Mouse (Mus musculus) megakaryocyte, adult 5-6 weeks (primary cell): Measurements from ENCODE around the gene Iqschfp. TPM values are rescaled to one million over a fixed set of nuclear protein-coding genes. Genes with fewer than 3 reads are reported as not detected.

Experiments used
- ATAC-seq: 2 replicates; pipeline ENCODE4 v1.8.0; 2016; ENCODE audit warnings: mild to moderate bottlenecking, inconsistent platforms; ENCODE audit not compliant: poor library complexity, severe bottlenecking
- total RNA-seq, 2 experiments: library from RNA; stranded (forward) in 1 of 2; stranded (reverse) in 1 of 2; fragments of 153-499, 151-499 nt in 1 of 2; fragments of 221-1000, 200-1000 nt in 1 of 2; gene quantifications; 2 replicates each; pipeline versions ENCODE4 v1.2.3 to v1.2.4; 2015 to 2017

Gene Iqschfp
- total RNA-seq, 2 experiments from 2014 or later: not detected

DNA sequence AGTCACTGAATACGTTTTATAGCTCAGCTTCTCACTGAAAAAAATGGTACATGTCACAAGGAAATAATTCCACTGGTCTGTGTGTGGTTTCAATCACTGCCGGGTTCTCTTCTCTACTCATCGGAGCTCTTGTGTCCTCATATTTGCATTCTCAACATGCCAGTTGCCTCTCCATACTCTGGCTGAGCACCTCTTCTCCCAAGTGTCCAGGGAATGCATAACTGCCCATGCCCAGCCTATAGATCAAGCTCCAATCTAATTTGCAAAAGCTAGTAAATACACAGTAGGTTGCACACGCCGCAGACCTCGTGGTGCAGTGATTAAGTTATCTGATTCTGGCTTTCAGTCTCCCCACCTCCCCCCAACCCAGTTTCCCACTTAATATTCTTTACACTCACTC is 433.5 kb downstream of the Iqschfp start:
- no peak for ATAC-seq

DNA sequence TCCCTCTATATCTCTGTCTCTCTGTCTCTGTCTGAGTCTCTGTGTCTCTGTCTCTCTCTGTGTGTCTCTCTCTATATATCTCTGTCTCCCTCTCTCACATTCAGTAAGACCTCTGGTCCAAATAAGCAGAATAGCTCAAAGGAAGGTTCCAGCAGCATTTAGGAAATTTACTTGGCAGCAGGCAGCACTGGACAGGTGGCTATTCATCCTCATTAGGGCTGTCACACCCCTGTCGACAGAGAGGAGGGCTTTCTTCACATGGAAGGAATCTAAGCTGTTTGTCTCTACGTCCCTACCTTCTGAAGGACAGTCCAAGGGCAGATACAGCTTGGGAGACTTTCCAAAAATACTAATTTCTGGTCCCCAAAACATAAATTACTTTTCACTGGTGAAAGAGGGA is 440.5 kb downstream of the Iqschfp start:
- ATAC-seq: no peak

DNA sequence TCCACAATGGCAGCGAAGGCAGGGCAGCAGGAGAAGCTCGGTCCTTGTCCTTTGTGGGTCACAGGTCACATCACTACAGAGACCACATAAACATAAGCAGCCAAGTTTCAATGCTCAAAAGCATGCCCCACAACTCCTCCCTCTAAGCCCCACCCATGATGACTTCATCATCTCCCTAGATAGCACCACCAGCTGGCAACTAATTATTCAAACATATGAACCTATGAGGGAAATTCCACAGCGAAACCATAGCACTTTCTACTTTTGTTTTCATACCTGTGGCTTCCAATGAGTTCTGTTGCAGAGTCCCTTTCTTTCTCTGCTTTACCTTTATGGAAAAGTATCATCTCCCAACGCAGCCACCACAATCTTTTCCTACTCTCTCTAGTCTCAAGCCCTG is 443.5 kb downstream of the Iqschfp start:
- no peak for ATAC-seq

DNA sequence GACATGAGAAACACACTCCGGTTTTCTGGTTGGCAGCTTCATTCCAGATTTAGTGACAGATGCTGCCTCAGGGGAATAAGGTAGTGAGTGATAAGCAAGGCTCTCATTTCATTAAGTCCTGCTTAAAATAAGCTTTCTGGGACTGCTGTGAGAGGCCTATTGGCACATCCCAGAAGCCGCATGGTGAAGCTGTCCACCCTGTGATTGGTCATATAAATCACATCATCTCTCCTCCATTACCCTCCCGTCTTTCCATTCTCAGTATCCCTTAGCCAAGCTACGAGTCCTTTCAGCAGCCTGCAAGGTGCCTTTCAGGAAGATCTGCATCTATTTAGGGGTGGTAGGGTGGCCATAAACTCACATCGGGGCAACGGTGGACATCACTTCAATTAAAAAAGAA is 458.6 kb downstream of the Iqschfp start:
- no peak for ATAC-seq

DNA sequence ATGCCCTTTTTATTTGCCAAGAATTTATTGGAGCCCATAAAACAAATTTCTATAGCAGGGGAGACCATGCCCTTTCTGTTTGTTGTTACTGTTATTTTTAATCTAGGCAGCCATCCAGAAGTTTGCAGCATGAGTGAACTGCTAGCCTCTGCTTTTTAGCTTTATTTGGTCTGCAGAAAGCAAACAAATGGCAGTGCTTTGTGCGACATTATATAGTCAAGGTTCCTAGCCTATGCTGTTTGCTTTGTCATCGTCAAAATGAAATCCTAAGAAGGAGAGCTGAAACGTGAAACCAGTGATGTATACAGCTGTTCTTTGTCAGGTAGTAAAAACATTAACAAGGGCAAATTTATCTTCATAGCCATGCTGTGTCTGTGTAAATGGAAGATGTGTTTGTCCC is 459.4 kb downstream of the Iqschfp start:
- ATAC-seq: no peak

DNA sequence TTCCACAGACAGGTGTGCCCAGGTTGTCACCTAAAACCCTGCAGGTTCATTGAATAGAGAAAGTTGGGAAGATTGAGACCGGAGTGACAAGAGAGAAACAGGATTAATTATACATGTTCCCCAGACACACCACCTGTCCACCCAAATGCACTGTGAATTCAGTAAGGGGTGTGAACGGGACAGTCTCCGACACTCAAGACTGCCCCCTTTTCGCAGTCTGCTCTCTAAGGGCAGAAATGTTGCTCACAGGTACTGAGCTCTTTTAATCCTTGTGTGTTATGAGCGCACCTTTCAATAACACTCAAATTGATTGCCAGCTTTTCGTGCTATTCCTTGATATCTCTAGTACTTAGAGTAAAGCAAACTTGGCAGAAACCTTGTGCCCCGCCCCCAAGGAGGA is 460.9 kb downstream of the Iqschfp start:
- no peak for ATAC-seq

DNA sequence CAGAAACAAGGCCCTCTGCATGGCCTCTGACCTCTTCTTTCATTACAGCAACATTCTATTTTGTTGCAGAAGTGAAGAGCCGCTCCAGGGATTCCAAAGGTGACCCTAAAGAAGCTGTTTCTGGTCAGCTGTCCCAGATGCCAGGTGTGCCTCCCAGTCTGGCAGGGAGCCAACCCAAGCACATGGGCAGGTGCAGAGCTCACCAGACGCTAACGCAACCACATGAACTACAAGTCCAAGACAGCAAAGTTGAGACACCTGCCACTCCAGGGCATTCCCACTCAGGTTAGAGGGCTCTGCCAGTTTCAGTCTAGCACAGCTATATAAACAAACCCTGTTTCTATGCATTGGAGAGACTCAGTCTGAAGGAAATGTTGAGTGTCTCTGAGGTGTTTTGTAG is 461.5 kb downstream of the Iqschfp start:
- ATAC-seq: no peak

DNA sequence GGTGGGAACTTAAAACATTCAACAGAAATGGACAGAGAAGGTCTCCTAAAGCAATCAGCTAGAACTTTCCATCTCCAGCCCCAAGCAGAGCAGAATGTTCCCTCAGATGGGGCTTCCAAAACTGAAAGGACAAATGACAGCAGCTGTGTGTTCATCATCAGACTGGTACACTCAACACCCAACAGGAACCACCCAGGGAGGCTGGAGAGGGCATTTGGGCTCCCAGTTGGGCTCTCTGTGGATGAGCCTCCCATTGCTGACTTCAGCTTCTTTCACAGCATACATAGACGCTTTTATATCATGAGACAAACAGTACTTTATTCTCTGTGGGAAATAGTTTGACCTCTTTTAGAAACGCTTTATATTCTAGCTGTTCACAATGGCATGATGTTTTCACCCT is 464.5 kb downstream of the Iqschfp start:
- no peak for ATAC-seq

DNA sequence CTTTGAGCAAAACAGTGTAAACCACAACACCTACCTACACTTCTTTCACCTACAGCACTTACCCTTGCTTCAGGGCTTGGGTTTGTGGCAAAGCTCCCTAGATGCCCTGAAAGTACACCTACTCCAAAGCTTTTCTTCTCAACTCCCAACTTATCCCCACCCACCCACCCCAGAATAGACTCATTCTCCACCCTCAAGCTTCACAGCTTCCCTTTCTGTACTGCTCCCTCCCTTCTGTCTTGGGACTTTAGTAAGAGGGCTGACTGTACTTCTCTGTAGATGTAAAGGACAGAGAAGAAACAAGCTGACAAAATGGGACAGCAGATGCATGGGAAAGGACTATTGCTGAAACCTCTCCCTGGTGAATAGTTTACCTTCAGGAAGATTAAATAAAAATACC is 476.0 kb downstream of the Iqschfp start:
- no peak for ATAC-seq

DNA sequence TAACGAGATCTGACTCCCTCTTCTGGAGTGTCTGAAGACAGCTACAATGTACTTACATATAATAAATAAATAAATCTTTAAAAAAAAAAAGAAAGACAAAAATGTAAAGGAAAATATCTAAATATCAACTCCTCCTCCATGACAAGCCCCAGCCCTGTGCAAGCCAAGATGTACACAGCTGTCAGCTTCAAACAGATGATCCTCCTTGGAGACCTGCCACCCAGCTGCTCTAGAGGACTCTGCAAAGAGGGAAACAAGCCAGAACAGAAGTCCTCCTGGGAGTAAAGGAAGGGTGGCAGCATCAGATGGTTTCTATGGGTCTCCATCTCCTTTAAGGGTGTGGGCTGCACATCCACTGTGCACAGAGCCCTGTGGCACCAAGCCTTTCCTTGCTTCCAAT is 480.9 kb downstream of the Iqschfp start:
- no peak for ATAC-seq

DNA sequence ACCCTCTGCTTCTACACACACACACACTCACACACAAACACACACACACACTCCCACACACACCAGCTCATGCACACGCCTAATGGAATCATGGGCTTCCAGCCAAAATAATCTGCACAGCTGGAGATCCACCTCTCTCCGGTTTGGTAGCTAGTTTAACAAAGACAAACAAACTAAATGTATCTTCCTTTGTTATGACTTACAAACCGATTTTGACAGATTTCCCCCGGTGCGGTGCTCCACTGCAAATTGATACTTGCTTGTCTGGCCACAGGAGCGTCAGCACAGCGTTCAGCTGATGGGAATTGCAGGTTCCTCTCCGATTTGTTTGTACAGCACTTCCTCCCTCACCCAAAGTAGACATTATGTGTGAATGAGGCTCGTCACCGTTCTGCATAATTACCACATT is 483.1 kb downstream of the Iqschfp start:
- ATAC-seq: no peak

DNA sequence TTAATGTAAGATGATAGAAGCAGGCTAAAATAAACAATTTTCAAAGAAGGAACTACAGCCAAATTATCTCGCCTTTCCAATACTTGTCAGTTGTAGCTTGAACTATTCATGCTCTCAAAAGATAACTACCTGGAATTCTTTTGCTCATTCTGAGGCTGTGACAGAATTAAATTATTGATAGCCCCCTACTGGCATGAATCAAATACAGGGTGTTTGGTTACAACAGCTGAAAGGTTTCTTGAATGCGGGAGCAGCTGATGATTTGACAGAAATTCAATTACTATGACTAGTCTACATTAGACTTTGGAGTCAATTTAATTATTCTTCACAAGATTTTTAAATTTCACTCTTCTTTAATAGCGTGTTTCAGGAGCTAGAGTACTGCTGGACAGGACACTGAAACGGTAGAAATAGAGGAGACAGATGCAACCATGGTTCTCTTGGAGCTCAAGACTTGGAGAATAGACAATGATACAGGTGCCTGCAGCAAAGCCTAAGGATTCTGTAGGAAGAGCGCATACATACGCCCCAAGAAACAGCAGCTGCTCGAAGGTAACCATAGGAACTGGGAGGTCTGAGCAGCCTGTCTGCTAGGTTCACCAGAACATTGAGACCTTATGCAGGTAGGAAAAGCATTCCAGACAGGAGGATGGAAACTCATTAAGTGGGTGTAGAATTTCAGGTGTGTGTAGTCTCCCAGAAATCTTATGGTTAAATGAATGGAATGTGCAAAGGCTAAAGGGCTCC is 485.6 kb downstream of the Iqschfp start:
- ATAC-seq: no peak

DNA sequence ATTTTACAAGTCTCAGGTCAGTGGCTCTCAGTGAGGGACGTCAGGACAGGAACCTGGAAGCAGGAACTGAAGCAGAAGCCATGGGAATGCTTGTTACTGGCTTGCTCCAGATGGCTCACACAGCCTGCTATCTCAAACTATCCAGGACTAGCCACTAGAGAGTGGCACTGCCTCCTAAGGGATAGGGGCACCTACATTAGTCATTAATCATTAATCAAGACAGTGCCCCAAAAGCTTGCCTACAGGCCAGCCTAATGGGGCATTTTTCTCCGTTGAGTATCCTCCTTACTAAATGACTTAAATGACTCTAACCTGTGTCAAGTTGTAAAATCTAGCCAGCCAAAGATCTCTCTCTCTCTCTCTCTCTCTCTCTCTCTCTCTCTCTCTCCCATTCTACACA is 486.8 kb downstream of the Iqschfp start:
- ATAC-seq: no peak

DNA sequence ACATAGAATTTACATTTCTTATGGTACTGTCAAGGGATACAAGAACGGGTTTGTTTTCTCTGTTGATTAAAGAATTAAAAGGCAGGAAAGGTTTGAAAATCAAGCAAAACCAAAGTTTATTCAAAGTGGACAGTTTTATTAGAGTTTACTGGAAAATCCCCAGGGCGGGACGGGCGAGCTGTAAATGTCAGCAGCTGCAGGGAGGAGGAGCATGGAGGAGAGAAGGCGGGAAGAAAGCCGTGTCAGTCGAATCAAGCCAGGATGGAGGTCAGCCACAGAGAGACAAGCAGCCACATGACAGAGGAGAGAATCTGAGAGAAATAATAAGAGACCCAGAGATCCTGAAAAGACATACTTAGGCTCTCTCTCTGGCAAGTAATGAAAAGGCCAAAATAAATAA is 487.2 kb downstream of the Iqschfp start:
- no peak for ATAC-seq

DNA sequence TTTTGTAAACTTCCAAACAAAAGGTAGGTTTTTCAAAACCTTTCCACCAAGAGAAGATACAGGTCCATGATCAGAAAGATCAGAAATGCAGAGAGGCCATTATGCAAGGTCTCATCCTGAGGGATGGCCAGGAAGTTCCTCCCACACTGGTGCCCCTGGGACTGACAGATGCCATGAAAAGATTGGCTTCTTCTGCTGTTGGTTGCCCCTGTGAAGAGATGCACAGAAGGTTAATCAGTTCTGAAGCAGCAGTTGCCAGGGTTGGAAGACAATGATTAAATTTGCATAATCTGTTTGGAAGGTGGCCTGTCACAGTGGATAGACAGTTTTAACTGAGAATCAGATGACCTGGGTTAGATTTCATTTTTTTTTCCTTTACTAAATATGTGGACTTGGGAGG is 491.6 kb downstream of the Iqschfp start:
- no peak for ATAC-seq

DNA sequence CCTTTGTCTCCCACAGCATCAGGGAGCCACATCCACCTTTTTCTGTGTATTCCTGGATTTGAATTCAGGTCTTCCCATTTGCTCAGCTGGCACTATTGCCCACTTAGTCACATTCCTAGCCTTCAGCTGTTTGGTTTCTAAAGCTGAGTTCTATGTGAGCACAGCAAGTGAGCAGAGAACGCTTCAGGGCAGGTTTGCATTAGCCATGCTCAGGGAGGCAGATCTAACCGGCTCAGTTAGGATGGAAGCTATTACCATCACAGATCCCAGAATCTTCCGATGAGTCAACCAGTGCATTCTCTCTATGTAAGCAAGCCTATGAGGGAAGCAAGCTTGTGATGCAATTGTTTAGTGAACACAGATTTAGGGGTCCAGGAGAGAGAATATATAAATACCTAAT is 493.5 kb downstream of the Iqschfp start:
- no peak for ATAC-seq

DNA sequence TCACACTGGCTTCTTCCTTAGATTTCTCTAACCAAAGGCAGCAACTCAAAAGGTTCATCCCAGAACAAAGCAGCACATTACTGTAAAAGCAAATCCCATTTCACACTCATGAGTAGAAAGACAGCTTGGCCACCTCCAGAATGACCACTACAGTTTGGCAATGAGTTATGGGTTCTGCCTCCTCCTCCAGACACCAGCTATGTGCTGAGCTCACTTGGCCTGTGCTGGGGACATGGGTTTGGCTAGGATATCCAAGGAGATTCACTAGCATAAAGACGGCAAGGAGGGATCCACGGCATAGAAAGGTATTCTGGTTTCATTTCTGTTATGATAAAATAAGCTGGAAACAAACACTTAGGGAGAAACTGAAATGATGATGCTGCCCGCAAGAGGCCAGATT is 496.0 kb downstream of the Iqschfp start:
- ATAC-seq: no peak

DNA sequence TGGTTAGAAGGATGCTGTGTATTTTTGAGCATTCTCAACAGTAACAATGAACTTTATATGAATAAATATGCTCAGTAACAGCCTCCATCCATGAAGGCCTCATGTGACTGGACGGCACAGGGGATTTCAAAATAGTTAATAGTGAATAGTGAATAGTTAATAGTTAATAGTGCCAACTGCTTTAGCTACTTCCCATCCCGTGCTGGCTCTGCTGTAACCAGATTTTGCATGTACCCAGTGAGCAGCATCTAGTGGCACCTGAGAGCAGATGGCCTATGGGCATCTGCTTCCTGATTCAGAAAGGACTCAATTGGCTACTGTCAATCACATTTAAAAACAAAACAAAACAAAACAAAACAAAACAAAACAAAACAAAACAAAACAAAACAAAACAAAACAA is 501.5 kb downstream of the Iqschfp start:
- no peak for ATAC-seq

DNA sequence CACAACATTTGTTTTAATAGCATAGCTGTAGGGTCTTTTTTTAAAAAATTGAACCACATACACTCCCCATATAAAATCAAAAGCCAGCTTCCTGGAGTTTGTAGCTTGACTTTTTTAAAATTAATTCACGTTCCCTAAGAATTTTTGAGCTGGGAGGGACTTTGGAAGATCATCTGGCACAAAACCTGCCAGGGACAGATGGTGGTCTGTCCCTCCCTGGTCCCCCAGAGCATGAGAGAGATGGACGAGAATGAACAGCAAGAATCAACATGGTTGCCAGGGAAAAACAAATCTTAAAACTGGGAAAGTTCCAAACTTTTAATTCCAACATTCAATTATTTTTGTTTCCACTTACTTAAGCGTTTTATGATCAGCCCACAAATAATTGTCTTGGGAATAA is 506.7 kb downstream of the Iqschfp start:
- no peak for ATAC-seq

DNA sequence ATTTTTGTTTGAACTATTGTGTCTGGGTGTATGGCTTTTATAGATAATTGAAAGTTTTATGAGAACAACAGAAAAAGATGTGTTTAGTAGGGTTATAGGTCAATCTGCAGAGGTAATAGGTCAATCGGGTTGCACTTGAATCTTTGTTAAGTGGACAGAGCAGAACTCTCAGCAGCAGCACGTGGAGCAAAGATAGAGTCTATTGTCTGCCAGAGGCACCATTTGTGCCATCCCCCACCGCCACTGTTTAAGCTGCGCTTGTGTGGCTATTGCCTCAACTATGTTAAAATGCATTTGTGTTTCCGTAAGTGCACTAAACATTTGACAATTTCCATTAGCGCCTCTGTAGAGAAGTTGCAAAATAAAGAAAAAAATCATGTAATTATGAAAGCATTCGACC is 508.1 kb downstream of the Iqschfp start:
- no peak for ATAC-seq

DNA sequence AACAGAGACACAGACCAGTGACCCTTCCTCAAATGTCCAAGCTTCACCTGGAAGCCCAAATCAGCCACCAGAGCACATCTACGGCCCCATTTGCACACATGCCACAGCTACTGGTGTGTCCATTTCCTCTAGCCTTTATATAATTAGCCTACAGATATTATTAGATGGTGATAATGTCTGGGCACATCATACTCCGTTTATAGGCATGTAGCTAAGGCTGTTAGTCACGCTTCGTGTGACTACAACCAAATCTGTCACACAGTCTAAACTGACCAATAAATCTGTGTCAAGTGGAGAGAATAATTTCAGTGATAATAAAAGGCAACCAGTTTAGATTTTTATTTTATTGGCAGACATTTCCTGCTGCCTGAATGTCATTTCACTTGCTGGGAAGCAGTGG is 511.3 kb downstream of the Iqschfp start:
- ATAC-seq: no peak

DNA sequence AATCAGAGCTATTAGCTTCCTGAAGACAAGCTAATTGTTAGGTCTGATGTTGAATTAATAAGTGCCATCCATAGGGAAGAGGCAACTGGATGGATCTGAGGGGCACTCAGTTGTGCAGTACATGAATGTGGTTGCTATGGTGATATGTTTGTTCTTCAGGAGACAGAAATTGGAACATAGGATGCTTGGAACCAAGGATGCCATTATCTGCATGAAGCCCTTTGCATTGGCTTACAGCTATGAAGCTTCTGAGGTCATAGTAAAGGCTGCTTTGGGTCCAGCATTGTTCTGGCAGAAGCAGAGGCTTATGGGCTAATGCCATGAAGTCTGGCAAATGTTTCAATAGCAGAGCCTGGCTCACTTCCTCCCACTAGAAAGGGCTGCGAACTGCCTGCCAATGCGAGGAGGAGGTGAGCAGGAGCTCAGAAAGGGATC is 511.8 kb downstream of the Iqschfp start:
- no peak for ATAC-seq

DNA sequence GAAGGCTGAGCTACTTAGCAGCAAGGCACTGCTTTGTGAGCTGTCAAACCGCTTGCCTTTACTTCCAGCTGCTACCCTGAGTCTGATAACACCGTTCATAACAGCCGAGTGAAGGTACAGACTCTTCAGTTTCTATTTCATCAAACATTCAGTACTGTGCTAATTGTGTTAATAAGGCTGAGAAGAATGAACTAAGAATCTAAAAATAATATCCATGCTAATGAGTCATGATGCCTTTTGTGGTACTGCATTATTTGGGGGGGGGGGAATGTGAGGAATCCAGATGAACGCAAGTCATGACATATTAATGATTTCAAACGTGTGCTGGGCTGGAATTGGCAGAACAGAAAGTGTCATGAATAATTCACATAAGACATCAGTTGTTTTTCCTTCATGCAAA is 513.7 kb downstream of the Iqschfp start:
- no peak for ATAC-seq
